Mouse (Mus musculus) NIH3T3 (cell line): ENCODE data around the gene Acvrl1.
A peak's percentile ranks its signal among the peaks of the same experiment; 100 is the strongest.

Experiments
- DNase-seq: peaks from one replicate; pipeline ENCODE4 v3.0.0-alpha.2; 2012; ENCODE audit warnings: low read depth

Gene Acvrl1

DNA sequence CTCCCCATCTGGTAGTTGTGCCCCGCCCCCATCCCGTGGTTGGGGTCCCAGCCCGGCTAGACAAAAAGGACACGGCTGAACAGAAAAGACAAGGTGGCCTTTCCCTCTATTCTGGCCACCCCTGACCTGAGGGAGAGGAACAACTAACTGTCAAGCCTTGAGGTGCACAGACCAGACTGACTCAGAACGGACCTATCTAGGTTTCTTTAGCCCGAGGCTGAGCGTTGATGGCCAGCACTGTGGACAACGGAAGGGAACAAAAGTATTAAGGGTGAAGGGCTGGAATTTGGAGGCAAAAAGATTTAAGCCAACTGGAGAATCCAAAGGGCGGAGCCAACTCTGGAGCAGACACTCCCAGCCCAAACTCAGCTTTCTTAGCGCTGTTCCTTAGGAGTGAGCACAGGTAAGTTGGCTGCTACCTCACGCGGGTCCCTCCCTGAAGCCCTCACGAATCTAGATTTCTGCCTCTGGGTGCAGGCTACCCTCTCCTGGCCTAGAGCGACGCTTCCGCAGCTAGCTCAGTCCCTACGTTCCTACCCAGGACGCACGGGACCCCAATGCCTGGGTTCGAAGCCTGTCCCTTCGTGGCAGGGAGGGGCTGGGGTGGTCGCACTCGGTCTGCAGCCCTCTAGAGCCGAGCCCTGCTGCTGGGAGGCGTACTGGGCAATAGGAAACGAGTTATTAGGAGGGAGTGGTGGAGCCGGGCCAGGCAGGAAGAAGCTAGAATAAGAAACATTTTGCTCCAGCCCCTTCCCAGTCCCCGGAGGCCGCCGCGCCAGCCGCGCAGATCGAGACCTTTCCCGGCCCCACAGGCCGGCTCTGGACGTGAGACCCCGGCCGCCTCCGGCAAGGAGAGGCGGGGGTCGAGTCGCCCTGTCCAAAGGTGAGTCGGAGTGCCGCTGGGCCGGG is at the start of gene Acvrl1:
Gene Acvrl1, plus strand, starts transcription at position 342 of the 909 bp plus-strand sequence.
- no peak for DNase-seq

DNA sequence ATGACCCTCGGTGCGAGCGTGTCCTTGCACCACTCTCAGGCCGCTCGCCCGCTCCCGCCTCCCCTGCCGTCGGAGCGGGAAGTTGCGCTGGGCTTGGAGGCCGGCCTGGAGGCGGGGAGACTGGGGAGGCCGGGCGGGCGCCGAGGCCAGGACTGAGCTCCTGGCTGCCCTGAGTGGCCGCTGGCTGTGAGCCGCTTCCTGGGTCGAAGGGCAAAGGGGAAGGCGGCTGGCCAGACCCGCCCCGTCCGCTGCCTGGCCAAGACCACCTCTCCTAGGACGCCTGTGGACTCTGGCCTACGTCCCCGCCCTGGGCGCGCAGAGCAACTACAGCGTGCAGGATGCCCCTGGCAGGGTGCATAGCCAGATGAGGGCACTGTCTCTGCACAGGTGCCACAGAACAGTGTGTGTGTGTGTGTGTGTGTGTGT is 49.6 kb upstream of the Acvrl1 start:
- DNase-seq = peak; percentile 89

DNA sequence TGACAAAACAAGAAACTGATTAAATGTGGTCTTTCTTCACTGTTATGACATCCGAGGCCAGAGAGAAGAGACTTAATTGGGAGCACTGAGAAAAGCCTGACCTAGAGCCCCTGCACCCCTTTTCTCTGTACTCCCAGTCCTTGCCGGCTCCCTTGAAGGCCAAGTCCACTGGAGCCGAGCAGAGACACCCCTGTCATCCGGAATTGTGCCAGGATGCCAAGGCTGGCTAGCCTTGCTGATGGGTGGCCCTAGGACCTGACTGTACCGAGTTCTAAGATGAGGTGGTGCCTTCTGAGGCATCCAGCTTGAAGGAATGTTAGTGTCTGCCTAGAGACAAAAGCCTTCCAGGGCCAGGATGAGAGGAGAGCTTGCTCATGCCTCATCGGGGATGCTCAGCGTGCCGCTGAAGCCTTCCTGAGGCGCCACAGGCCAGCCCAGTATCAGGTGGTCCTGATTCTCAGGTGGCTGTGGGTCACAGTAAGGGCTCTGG is 48.2 kb upstream of the Acvrl1 start:
- DNase-seq = no peak

DNA sequence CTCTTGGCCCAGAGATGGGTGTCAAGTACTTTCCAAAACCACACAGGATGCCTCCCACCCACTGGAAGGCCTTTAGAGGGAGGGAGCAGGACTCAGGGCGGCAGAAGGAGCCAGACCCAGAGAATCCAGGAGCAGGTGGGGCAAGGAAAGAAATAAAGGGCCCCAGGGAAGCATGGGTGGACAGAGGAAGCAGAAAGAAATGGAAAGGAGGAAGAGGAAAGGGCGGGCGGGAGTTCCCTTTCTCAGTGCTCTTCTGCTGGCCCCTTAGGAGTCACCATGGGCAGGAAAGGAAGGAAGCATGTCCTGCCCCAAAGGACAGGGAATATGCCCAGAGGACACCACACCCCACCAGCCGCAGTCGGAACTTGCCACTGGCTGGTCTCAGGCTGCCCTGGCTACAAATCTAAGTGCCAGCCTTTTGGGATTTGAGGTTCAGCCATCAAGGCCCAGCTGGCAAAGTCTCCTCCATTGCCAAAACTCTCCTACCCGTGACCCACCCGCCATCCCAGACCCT is 47.2 kb upstream of the Acvrl1 start:
- DNase-seq = no peak

DNA sequence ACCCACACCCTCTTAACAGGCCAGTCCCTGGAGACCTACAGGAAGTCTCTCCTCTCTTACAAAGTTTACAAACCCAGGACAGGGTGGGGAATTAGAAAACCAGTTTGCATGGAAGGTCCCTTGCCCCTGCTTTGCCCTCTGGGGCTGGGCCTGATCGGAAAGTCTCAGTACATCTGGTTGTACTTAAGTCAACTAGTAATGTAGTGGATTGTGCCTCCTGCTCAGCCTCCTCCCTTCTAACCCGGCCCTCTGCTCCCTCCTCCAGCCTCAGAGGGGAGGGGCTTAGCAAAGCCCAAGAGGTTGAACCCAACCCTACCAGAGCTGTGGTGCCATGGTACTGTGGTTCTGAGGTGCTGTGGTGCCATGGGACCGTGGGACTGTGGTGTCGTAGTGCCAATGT is 46.1 kb upstream of the Acvrl1 start:
- peak; percentile 84 for DNase-seq

DNA sequence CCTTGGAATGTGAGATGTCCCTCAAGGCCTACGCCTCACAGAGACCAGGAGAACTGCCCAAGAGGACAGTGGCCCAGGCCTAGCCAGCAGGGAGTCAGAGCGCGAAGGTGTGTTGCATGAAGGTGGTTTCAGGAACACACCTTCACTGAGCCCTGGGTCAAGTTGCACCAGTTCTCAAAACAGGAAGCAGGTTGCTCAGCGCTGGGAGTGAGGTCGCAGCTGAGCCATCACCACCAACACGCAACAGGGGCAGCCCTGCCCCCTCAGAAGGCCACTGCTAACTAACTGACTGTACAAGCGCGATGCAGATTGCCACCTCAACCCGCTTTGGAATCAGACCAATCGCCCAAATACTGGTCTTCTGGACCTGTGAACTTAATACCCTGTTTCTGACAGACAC is 43.8 kb upstream of the Acvrl1 start:
- no peak for DNase-seq

DNA sequence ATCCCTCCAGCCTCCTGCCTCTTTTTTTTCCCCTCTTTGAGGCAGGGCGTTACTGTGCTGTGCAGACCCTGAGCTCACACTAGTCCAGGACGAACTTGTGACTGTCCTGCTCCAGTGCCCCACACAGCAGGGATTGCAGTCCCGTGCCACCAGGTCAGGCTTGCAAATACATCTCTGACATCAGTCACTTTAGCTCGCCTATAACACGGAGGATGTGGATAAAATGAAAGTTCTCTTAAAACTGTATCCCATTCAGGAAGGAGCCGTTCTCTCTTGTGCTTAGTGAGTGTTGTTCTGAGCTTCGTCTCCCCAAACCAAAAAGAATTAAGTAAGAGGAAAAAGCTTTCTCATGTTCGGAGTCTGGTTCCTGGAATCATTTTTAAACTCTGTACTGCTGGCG is 41.9 kb upstream of the Acvrl1 start:
- no peak for DNase-seq

DNA sequence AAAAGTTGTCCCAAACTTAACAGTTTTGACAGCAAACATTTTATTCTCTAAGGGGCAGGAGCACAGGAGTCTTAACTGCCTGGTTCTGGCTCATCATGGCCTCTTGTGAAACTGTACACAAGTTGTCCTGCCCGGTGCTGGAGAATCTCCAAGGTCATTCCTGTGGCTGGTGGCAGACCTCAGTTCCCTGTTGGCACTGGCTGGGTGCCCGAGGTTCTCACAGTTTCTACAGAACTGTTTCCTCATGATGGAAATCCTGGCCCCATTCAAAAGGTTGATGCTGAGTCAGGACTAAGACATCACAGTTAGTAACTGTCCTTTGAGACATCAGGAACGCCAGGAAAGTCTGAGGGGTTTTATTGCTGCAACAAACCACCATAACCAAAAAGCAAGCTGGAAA is 41.4 kb upstream of the Acvrl1 start:
- DNase-seq = peak; percentile 71

DNA sequence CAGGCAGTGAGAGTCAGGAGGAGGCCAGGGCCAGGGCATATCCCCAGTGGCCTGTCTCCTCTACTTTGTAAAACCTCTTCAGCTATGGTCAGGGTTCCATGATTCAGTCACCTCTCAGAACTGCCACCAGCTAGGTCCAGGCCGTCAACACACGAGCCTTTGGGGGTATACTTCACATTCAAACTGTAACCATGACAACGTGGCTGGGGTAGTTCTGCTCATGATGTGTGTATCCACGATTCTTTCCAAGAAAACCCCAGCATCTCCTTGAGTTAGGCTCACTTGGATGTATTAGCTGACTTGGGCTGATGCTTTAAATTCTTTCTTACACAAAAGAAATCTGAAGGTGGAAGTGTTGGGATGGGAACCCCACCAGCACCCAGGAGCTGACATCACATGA is 40.0 kb upstream of the Acvrl1 start:
- DNase-seq = no peak

DNA sequence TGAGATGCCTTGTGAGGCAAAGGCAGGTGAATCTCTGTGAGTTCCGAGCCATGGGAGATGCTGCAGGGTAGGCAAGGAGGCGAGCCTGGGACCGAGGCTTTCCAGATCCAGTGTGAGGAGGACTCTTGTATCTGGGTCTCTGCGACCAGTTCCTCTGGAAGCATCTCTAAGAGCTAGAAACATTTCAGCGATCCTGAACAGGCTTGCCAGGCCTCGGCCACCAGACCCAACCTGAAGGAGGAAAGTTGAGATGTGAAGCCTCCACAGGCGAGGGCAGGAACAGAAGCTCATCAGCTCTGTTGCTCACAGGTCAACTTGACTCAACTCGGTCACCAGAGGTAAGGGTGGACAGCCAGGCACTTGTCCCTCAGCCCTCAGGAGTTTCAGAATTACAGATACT is 36.8 kb upstream of the Acvrl1 start:
- no peak for DNase-seq

DNA sequence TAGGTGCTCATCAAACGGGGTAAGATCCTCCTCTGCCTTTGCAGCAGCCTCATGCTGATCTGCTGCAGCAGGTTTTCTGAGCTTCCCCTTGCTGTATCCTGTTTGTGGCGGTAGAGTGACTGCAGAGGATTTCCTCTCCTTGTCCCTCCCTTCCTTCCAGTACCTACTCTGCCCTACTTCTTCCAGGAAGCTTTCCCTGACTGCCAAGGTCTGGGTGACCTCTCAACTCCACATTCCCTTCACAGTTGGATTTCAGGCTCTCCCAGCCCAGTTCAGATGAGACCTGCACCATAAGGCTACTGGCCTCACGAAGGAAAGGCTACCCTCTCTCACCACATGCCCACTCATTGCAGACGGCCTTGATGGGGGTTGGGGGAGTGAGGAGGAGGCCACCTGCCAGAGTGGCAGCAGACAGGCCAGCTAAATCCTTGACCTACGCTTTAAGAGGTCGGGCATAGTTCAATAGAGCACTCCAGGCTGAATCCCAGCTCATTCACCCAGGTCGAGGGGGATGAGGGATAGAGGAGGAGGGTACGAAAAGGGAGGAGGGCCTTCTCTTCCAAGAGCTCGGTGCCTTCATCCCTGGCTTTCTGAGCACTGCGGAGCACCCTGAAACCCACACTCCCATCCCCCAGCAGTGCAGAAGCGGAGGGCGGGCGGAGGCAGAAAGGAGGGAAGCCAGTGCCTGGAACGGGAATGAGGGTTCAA is 36.0 kb upstream of the Acvrl1 start:
- no peak for DNase-seq

DNA sequence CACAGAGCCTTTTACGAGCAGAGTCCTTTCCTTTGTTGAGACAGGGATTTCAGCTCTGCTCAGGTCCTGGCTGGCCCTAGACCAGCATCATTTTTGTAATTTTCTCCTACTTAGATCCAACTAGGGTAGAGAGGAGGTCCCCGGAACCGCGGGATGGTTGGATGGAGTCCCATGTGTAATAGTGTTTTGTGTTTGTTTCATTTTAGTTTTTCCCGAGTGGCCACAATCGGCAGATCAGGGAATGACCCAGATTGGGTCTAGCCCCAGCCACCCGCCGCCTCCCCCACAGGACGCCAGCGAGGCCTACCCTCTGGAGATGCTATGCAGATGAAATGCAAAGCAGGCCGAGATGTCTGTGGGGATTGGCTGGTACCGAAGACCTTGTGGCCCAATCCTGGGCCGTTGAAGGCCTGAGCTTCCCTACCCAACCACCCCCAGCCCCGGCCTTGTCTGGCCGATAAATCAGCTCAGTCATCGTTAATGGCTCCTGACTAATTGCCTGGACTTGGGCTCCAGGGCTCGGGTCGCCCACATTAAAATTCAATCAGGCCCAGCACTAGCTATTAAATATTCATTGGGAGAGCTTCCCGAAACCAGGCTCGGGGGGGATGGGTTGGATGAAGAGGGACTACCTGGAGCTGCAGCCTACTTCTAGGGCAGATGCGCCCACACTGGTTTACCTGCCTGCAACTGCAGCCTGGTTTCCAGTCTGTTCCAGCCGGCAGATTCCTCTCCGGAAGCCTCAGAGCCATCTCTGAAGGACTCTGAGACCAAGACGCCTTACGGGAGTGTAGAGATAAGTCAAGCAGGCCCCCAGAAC is 35.3 kb upstream of the Acvrl1 start:
- no peak for DNase-seq

DNA sequence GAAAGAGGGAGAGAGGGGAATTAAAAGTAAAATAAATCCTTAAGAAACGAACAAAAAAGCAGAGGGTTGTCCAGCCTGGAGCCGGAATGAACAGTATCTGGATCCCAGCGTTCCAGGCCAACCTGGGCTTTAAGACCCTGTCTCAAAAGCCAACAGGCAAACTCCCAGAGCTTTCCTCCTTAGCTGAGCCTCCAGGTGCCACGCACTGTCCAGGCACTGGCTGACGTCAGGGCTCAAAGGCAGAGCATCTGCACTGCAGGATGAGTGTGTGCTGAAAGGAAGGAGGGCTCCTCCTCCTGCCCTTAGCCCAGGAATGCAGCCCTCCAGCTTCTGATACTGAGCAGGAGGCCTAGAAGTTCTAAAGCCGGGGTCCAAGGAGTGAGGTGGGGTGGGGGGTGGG is 34.3 kb upstream of the Acvrl1 start:
- DNase-seq = no peak

DNA sequence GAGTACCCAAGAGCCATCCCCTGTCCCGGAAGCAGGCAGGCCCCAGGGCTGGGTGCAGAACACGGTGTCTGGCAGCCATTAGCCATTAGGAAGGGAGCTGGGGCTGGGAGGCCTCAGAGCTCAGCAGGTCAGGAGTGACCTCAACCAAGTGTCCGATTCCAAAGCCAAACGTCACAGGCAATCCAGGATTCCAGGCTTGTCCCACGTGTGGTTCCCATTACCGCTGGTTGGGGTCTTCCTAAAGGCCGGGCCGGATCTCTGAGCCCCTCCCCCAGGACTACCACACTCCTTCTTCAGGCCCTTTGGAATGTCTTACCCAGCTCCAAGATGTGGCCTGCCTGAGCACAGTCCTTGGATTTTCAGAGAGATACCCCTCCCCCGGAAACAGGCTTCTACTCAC is 33.3 kb upstream of the Acvrl1 start:
- no peak for DNase-seq

DNA sequence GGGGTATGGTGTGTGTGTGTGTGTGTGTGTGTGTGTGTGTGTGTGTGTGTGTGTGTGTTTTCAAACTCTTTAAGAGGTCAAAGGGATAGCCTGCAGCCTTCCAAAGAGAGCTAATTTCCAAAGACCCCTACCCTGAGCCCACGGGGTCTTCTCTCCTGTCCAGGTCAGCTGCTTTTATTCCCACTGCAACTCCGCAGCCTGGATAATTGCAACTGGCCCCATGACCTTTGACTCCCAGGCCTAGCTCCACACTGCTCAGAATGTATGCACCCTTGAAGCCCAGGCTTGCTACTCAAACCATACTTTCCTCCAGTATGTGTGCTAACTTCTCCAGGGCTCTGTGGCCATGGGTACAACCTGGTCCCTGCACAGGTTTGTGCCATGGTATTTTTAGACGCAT is 32.9 kb upstream of the Acvrl1 start:
- DNase-seq = no peak

DNA sequence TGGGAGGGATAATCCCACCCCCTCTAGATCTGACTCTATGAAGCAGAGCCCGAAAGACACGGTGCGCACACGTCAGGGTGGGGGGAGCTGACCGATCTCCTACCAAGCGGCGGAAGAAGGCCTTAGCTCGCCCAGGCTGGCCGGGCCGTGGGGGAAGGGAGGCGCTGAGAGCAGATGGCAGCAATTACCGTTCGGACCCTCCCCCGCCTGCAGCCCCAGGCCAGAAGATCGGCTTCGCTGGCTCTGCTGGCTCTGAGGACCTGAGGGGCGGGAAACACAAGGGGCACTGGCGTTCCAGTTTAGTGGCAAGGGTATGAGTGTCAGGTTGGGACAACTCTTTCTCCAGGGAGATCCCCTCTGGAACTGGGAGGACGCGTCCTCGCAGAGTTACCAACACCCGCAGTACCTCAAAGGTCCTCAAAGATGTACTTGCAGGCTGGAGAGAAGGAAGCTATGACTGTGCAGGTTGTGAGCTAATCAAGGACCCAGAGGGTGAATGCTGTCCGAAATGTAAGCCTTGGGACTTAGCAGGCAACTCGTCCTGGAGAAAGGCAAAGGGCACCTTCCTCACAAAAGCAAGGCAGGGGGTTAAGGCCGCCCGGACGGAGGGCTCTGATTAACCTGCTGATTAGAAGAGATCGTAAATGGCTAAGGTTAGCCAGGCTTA is 30.2 kb upstream of the Acvrl1 start:
- DNase-seq = no peak

DNA sequence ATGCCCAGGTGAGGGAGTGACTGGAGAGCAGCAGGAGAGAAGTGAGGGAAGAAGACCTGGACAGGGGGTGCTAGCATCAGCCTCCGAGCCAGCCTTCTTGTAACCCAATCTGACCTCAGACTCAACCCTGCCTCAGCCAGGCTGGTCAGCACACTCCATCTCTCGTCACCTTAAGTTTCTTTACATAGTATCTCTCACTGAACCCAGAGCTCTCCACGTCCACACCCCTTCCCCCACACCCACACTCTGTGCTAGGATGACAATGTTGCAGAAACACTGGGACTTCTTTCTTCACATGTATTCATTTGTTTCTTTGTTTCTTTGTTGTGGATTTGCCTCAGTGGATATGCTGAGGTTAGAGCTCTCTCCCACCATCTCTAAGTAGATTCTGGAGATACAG is 27.3 kb upstream of the Acvrl1 start:
- DNase-seq = no peak

DNA sequence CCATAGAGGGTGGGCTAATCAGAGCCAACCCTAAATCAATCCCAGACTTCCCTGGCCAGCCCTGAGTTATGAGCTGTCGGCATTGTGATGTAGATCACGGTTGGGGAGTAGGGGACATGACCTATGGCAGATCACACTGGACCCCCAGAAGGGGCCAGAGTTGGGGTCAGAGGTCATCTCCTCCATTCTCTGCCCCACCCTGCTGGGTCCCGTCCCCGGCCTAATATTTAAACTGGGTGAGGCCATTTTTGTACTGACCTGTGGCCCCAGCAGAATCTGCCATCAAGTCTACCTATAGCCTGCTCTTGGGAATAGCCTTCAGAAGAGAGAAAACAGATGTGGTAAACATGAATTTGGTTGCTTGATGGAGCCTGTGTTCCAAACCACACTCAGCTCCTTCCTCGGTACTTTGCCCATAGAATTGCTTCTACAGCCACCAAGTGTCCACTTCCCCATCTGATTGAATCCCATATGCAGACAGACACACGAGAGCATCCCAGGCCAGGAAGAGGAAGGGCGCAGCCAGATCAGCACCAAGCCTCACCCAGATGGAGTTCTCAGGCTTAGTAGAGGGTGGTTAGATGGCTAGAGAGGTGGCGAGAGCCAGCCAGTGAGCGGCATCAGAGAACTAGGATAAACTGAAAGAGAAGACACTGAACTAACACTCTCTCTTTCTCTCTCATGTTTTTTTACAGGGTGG is 24.6 kb upstream of the Acvrl1 start:
- no peak for DNase-seq

DNA sequence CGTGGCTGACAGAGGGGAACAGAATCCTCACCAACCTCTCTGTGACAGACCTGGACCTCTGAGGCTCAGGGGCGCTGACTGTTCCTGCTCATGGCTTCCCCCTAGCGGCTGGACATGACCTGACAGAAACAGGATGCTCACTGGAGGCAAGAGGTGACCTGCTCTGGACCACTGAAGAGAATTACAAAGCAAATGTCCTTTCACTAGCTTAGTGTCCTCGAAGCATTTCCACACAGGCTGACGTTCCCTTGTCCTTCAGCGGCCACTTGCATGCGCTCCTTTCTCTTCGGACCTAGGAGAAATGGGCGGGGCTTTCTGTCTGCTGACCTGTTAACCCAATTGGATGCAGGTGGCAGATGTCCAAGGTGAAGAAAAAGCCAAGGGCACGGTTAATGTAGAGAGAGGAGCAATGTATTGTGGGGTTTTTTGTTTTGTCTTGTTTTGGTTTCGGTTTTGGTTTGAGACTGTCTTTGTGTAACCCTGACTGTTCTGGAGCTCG is 22.8 kb upstream of the Acvrl1 start:
- peak; percentile 82 for DNase-seq

DNA sequence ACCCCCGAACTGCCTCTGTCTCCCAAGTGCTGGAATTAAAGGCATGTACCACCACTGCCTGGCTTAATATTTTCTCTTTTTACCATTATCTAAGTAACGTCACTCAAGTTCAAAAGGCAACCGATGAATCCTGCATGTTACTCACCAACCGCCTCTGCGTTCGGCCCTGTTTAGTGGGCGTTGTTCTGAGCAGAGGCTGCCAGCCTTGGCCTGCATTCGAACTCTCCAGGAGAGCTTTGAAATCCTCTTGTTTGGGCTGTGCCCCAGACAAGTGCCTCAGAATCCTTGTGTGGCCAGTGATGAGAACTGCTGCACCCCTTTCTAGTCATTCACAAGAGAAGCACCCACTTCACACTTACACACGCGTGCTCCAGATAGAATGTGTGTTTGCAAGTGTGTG is 22.3 kb upstream of the Acvrl1 start:
- DNase-seq = peak; percentile 36
